Mouse (Mus musculus): ENCODE data around the gene Phkg1.
"Not testable (repeated sequence)": the region's sequence is repeated elsewhere in the genome, so short reads cannot be mapped to it uniquely, and the experiment has no call there.

Phkg1 gene

DNA sequence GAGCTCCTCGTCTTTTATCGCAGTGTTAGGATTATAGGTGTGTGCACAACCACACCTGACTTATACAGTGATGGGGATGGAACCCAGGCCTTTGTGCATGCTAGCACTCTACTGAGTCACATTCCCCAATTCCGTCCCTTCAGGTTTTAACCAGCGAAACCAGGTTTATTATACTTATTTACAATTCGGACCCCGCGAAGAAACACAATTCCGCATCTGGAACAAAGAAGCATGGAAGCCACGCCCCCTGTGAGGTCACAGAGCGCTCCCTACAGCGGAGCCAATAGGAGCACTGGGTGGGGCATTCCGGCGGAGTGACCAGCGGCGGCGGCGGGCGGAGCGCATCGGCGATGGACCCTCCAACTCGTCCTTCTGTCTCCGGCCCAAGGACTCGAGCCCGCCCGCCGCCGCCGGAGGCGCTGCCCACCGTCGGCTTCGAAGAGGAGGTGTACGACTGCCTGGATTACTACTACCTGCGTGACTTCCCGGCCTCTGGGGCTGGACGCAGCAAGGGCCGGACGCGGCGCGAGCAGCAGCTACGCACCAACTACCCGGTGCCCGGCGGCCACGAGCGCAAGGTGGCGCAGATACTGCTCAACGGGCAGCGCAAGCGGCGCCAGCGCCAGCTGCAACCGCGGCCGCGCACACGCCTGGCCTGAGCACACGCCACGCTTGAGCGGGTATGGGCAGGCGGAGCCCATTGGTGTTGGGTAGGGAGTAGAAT, 10.1 kb upstream of the Phkg1 start, which contains the start of gene Nupr1l:
Gene Nupr1l (plus strand): TSS at position 299 of the 724 bp plus-strand sequence.
- peak; percentile 89 for DNase-seq (ENCODE audit: low read depth, low spot score)

DNA sequence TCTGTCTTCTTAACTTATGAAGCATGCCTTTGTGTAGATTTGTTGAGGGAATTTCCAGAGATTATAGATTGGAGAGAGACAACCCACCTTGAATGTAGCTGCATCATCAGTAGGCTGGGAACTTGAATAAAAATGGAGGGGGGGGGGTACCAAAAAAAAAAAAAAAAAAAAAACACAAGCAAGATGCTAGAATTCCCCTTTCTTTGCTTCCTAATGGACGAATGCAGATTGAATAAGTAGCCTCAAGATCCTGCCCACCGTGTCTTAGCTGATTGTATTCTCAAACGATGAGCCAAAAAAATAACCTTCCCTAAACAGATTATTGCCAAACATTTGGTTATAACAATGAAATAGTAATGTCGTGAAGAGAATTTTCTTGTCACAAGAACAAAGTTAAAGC, 9.4 kb upstream of the Phkg1 start:
- DNase-seq (ENCODE audit: low read depth, low spot score): no peak

- DNase-seq (ENCODE audit: low read depth, low spot score): peak; percentile 90
Measured at GRCm38 (mm10) chr5:129895198-129896088, 2.9 kb downstream of the Phkg1 start, which contains the start of gene Zbed5. Gene Zbed5, plus strand, starts transcription at chr5:129895723.

GRCm38 (mm10) chr5:129890390-129890789, 8.0 kb downstream of the Phkg1 start:
- not testable (repeated sequence) for DNase-seq (ENCODE audit: low read depth, low spot score)

GRCm38 (mm10) chr5:129886911-129887636, 11.3 kb downstream of the Phkg1 start, which contains the start of gene Chchd2:
Gene Chchd2, minus strand, starts transcription at chr5:129887470.
- DNase-seq (ENCODE audit: low read depth, low spot score): peak; percentile 94

GRCm38 (mm10) chr5:129886271-129886670, 12.1 kb downstream of the Phkg1 start:
- no peak for DNase-seq (ENCODE audit: low read depth, low spot score)

GRCm38 (mm10) chr5:129879888-129880287, 18.5 kb downstream of the Phkg1 start:
- DNase-seq (ENCODE audit: low read depth, low spot score): no peak

GRCm38 (mm10) chr5:129878946-129879345, 19.4 kb downstream of the Phkg1 start:
- no peak for DNase-seq (ENCODE audit: low read depth, low spot score)

DNA sequence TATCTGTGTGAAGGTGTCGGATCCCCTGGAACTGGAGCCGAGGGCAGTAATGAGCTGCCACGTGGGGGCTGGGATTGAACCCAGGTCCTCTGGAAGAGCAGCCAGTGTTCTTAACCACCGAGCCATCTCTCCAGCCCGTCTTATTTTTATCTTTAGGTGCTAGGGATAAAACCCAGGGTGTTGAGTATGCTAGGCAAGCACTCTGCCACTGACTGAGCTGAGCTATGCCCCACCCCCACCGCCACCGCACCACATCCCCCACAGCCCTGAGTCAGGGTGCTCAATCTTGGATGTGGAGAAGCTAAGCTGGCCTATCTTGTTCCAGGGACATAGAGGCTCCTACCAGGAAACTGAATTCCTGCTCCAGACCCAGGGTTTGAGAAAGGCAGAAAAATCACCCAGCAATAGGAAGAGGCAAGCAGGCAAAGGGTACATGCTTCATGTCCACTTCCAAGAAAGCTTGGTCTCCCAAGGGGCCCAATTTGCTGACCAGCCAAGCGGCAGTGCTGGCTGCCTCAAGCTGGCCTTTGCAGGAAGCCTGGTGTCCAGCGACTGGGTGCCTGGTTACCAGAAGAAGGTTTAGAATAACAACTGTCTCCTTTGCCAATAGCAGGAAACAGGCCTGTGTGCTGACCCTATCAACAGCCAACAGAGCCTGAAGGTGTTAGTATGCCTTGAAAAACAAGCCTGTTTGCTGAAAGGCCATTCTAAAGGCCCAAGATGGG, 20.5 kb downstream of the Phkg1 start:
- DNase-seq (ENCODE audit: low read depth, low spot score): no peak

GRCm38 (mm10) chr5:129875098-129875497, 23.3 kb downstream of the Phkg1 start:
- DNase-seq (ENCODE audit: low read depth, low spot score): no peak

DNA sequence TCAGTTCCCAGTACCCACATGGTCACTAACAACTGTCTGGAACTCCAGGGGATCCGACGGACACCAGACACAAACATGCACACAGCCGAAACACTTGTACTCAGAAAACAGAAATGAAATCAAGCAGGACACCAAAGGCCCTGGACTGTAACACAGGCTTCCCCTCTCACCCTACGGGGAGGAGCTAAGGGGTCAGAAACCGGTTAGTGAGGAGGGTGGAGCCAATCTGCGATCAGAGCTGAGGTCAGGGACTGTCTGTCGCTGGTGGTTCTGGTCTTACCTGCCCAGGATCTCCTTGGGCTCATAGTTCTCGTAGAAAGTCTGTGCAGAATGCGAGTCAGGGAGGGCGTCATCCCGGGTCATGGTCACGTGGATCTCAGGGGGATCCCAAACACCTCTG, 24.4 kb downstream of the Phkg1 start:
- no peak for DNase-seq (ENCODE audit: low read depth, low spot score)

DNA sequence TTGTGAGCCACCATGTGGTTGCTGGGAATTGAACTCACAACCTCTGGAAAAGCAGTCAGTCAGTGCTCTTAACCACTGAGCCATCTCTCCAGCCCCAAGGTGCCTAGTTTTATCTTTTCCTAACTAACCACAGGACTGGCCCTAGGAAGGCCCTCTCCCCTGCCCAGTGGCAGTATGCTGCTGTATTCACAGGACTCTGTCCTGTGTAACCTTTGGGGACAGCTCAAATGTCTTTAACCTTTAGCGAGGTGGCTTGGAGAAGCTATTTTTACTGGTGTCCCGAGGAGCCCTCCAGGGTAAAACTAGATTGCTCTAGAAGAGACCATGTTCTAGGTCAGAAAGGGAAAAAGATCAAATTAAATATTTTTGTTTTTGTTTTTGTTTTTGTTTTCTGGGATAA, 27.1 kb downstream of the Phkg1 start:
- no peak for DNase-seq (ENCODE audit: low read depth, low spot score)

DNA sequence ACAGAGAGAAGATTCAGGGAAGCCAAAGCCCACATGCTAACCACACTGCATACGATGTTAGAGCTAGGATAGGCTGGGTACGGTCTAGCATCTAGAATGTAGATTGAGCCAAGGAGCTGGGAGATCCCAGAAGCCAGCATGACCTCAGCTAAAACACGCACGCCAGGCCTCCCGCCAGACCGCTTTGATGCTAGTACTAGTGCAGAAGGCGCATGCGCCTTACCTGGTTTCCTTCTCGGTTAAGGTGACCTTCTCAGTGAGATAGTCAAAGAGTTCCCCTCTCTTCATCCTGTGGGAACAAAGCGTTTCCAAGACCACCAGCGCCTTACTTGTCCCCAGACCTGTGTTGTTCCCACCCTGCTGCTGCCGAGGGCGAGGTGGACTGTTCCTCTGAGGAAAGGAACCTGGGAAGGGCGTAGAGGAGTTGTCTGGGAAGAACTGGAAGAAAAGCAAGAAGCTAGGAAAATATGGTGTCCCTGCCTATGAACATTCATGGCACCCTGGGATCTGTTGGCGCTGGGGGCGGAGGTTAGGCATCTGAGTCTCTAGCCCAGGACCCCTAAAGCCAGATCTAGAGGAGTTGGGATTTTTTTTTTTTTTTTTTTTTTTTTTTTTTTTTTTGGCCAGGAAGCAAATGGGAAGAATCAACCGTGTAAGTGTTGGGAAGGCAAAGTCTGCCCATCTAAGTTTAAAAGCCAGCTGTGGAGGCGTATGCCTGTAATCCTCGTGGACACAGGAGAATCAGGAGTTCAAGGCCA, 28.9 kb downstream of the Phkg1 start:
- DNase-seq (ENCODE audit: low read depth, low spot score): no peak

DNA sequence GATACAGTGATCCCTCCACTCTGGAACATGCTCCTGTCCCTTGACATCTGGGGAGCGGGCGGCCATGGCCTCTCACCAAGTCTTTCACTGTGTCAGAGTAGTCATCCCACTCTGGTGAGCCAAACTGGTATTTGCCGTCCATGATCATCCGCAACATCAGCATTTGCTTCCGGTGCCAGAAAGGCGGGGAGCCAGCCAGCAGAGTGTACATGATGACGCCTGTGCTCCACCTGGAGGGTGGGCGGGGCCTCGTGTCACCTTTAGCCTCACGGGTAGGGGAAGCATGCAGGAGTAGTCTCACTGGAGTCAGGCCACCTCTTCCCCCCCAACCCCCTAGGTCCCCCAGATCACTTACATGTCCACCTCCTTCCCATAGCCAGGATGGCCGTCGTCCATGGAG, 32.5 kb downstream of the Phkg1 start:
- DNase-seq (ENCODE audit: low read depth, low spot score): no peak

GRCm38 (mm10) chr5:129864467-129864866, 33.9 kb downstream of the Phkg1 start:
- no peak for DNase-seq (ENCODE audit: low read depth, low spot score)

DNA sequence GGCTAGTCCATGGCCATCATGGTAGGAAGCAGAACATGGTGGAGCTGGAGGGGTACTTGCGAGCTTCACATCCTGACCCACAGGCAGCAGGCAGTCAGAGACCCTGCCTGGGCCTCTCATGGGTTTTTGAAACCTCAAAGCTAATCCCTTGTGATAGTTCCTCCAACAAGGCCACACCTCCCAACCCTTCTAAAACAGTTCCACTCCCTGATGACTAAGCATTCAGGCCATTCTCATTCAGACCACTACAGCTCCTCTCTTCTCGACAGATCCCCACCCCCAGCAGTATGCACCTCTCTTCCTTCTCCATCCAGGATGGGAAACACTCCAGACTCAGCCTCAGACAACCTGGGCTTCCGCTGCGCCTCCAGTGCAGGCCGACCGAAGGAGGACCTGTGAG, 36.0 kb downstream of the Phkg1 start:
- no peak for DNase-seq (ENCODE audit: low read depth, low spot score)

GRCm38 (mm10) chr5:129856414-129856813, 41.9 kb downstream of the Phkg1 start:
- DNase-seq (ENCODE audit: low read depth, low spot score): no peak

DNA sequence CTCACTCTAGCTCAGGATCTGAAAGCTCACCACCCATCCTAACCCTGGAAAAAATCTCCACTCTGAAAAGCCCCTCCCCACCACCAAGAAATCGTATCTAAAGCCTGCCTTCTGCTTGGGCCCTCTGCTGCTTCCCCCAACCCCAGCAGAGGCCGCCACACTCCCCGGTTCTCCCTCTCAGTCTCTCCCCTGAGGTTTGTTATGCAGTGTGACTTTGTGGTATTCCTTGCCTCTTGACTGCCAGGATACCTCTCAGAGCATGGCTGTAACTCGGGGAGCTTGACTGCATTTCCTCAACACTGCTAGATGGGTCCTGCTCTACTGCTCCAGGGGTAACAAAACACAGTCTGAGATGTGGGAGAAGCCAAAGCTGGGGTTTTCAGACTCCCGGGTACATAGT, 43.2 kb downstream of the Phkg1 start:
- DNase-seq (ENCODE audit: low read depth, low spot score): no peak

DNA sequence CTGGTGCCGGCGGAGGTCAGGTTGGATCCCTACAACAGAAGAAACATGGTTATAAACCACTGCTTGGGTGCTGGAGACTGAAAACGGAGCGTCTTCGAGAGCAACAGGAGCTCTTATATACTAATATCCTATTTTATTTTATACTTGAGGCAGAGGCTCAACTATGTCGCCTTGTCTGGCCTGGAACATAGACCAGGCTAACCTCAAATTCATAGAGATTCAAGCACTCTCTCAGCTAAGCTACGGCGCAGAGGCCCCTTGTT, 50.9 kb downstream of the Phkg1 start:
- DNase-seq (ENCODE audit: low read depth, low spot score): no peak

GRCm38 (mm10) chr5:129846752-129847557, 51.4 kb downstream of the Phkg1 start, which contains the start of gene Sumf2:
Gene Sumf2, plus strand, starts transcription at chr5:129846986.
- peak; percentile 95 for DNase-seq (ENCODE audit: low read depth, low spot score)
